Mouse (Mus musculus) limb, embryonic 11.5 days (tissue): ENCODE measurements at regions not wholly inside any gene's neighbourhood (a gene's known extent, or its start where the extent isn't known, plus 50 kb on each side); places are given as distances from the start of the nearest gene placed in this dataset.

Experiments used
- ATAC-seq: fragments of 200-750 bp; cut with Nextera tagmentation; 2 replicates; pipeline ENCODE4 v1.8.0; 2017; ENCODE audit warnings: low read depth; ENCODE audit not compliant: insufficient number of reproducible peaks, low FRiP score, low TSS enrichment
- DNase-seq: peaks from one replicate; pipeline ENCODE4 v3.0.0-alpha.2; 2015; ENCODE audit warnings: low spot score
- H3K27ac ChIP-seq: fragments of 300-500 bp; sonication (generic); replicated peaks from 2 replicates; pipeline ENCODE4 v1.5.1; 2014; ENCODE audit warnings: low read depth, mild to moderate bottlenecking, low read length
- H3K27me3 ChIP-seq: fragments of 300-500 bp; sonication (generic); 2 replicates; pipeline ENCODE4 v1.6.1; 2014; ENCODE audit warnings: mild to moderate bottlenecking, low read length, mixed read lengths; ENCODE audit not compliant: control insufficient read depth, insufficient read depth
- H3K36me3 ChIP-seq: fragments of 300-500 bp; sonication (generic); 2 replicates; pipeline ENCODE4 v1.6.1; 2014; ENCODE audit warnings: mild to moderate bottlenecking, low read length, moderate library complexity, mixed read lengths; ENCODE audit not compliant: control insufficient read depth, insufficient read depth
- H3K4me1 ChIP-seq: fragments of 300-500 bp; sonication (generic); 2 replicates; pipeline ENCODE4 v1.6.1; 2014; ENCODE audit warnings: low read length, mixed read lengths; ENCODE audit not compliant: control insufficient read depth, insufficient read depth
- H3K4me2 ChIP-seq: fragments of 300-500 bp; sonication (generic); 2 replicates; pipeline ENCODE4 v1.6.1; 2014; ENCODE audit warnings: low read depth, mild to moderate bottlenecking, moderate library complexity; ENCODE audit not compliant: severe bottlenecking
- H3K4me3 ChIP-seq: fragments of 300-500 bp; sonication (generic); 2 replicates; pipeline ENCODE4 v1.5.1; 2014; ENCODE audit warnings: low read depth, low read length
- H3K9ac ChIP-seq: fragments of 300-500 bp; sonication (generic); 2 replicates; pipeline ENCODE4 v1.6.1; 2014; ENCODE audit warnings: mild to moderate bottlenecking, low read length
- H3K9me3 ChIP-seq: fragments of 300-500 bp; sonication (generic); 2 replicates; pipeline ENCODE4 v1.6.1; 2016; ENCODE audit warnings: low read length; ENCODE audit not compliant: control insufficient read depth
- WGBS: fragments of 180-500 bp; shearing (Covaris S2); extraction: QIAGEN DNeasy Blood & Tissue Kit; methylation state at CpG from one replicate; pipeline ENCODE4 v1.1.7; 2014; 5-methylcytosine and 5-hydroxymethylcytosine counted together

DNA sequence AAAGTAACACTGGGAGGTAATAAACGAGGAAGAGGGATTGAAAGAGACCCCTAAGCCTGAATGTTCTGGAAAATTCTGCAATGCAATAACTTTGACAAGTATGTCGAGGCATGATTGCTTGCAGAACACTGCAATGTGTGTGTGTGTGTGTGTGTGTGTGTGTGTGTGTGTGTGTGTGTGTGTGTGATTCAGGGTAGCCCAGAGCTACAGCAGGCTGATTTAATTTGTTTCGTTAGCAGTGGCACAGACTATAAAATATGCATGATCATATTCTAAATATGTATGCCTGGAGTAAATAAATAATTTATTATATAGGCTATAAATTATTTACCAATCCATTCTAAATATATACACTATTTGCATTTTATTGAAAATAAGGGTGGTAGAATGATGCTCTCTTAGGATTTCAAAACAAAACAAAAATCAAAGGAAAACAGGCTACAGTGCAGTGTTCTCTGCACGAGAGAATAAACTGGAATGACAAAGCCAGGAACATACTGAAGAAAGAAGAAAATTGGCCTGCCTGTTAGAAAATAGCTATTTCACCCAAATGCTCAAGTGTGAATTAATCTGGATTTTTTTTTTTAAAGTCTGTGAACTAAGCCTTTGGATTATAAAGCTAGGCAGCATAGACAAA, 334.2 kb upstream of the 4930583I09Rik start:
- no peak overlapping the region for H3K4me2 ChIP-seq
- ATAC-seq (no peak), DNase-seq (no peak)
- no peak overlapping the region for H3K9ac ChIP-seq
- 82% methylated on average over 4 of the region's 4 CpGs for WGBS
- H3K9me3 ChIP-seq: no peaks in the 10 kb centered on the region
- H3K27me3 ChIP-seq: no peaks in the 10 kb centered on the region
- no peaks in the 10 kb centered on the region for H3K4me1 ChIP-seq
- H3K36me3 ChIP-seq: no peaks in the 10 kb centered on the region
- no peak overlapping the region for H3K27ac ChIP-seq
- H3K4me3 ChIP-seq: no peak overlapping the region

DNA sequence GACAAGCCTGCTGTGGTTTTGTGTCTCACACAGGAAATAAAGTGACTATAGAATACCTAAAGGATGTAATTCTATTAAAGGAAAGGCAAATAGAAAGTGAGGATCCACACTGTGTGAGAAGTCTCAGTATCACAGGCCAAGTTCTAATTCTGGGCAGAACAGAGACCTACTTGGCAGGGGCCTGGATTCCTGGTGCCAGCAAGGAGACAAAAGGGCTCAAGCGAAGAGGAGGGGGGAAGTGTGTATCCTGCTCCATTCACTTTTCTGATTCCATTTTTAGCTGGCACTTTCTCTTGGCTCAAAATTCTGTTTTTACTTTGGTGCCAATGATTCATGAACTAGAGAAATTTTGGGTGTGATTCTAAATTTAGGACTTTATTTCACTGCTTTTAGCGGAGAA, 310.5 kb upstream of the 4930583I09Rik start:
- no peak overlapping the region for H3K4me2 ChIP-seq
- H3K4me1 ChIP-seq: no peaks in the 10 kb centered on the region
- ATAC-seq (no peak), DNase-seq (no peak)
- no peak overlapping the region for H3K27ac ChIP-seq
- H3K36me3 ChIP-seq: no peaks in the 10 kb centered on the region
- no peak overlapping the region for H3K9ac ChIP-seq
- no peaks in the 10 kb centered on the region for H3K27me3 ChIP-seq
- H3K9me3 ChIP-seq: no peaks in the 10 kb centered on the region
- 90% methylated on average over 2 of the region's 2 CpGs for WGBS
- no peak overlapping the region for H3K4me3 ChIP-seq

DNA sequence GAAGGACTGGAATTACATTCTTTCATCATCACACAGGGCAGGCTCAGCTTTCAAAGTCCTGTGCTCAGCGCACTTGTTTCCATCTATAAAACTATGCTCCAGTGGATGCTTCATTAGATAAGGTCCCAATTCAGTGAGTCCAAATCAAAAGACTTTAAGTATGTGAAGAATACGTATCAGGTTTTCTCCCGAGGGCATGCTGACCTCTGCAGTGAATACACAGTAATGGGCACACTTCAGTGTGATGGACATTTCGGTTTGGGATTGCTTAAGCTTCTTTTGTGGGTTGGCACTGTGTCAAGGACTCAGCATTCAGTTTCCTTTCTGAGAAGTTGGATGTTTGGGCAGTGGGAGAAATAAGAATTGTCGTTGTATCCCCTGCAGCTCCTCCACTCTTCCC, 278.8 kb upstream of the 4930583I09Rik start:
- no peaks in the 10 kb centered on the region for H3K36me3 ChIP-seq
- ATAC-seq (no peak), DNase-seq (no peak)
- no peaks in the 10 kb centered on the region for H3K9me3 ChIP-seq
- H3K4me2 ChIP-seq: no peak overlapping the region
- no peaks in the 10 kb centered on the region for H3K27me3 ChIP-seq
- 83% methylated on average over 5 of the region's 5 CpGs for WGBS
- H3K27ac ChIP-seq: no peak overlapping the region
- H3K4me3 ChIP-seq: no peak overlapping the region
- no peaks in the 10 kb centered on the region for H3K4me1 ChIP-seq
- H3K9ac ChIP-seq: no peak overlapping the region

DNA sequence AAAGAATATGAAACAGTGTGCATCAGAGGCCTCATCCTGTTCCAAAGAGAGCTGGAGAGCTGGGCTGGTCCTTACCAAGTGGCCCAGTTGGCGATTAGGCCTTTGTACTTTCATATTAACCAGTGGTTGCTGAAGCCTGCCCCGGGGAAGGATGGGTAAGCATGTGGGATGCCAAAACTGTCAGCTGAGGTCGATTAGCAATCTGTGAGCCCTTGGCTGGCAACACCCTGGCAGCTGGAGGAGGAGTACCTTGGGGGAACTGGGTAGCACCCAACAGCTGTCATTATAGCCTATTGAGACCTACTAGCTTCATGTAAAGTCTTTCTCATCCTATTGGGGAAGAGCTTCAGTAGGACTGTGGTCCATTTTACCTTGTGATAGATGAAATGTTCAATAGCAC, 277.2 kb upstream of the 4930583I09Rik start:
- H3K4me3 ChIP-seq: no peak overlapping the region
- H3K9me3 ChIP-seq: no peaks in the 10 kb centered on the region
- no peak for DNase-seq
- no peaks in the 10 kb centered on the region for H3K4me1 ChIP-seq
- ATAC-seq: no peak
- H3K27me3 ChIP-seq: no peaks in the 10 kb centered on the region
- H3K36me3 ChIP-seq: no peaks in the 10 kb centered on the region
- 86% methylated on average over 3 of the region's 3 CpGs for WGBS
- H3K27ac ChIP-seq: no peak overlapping the region
- H3K4me2 ChIP-seq: no peak overlapping the region
- H3K9ac ChIP-seq: no peak overlapping the region

DNA sequence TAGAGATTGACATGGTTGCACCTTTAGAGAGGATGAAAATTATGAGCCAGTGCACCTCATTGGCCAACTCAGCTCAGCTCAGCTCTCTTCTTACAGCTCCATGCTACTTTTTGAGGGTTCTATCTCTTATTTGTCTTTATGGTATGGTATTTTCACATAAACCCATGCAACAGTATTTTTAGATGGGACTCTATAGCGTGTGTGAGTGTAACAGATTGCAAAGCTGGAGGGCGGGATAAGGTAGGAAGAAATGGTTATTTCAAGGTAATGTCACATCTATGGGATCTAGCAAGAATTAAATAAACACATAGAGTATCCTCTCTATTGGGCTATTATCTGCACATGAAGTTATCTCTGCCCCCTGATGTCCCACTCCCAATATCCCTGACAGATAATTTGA, 269.8 kb upstream of the 4930583I09Rik start:
- 94% methylated on average over 2 of the region's 2 CpGs for WGBS

DNA sequence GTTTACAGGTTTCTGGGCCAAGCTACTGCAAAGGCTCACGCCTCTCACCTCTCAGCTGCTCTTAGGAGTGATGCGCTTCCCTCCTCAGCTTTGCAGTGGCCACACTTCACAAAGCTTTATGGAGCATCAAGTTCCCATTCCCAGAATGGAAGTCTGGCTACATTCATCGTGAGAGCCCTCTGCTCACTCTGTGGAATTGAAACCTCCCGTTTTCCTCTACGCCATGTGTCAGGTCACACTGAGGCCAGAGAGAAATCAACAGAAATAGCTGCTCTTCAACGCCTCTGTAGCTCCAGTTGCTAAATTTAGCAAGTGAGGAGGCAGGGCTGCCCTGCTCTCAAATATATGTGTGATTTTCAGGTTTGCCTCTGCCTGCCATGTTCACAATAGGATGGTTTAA, 265.3 kb upstream of the 4930583I09Rik start:
- DNase-seq (no peak), ATAC-seq (no peak)
- H3K4me2 ChIP-seq: no peak overlapping the region
- no peaks in the 10 kb centered on the region for H3K9me3 ChIP-seq
- H3K27me3 ChIP-seq: no peaks in the 10 kb centered on the region
- H3K9ac ChIP-seq: no peak overlapping the region
- H3K27ac ChIP-seq: no peak overlapping the region
- 77% methylated on average over 6 of the region's 6 CpGs for WGBS
- H3K36me3 ChIP-seq: no peaks in the 10 kb centered on the region
- no peak overlapping the region for H3K4me3 ChIP-seq
- no peaks in the 10 kb centered on the region for H3K4me1 ChIP-seq

More for the DNA sequence above, 269.8 kb upstream of the 4930583I09Rik start:
- Histone ChIP-seq H3K27me3 (no peaks in the 10 kb centered on the region), H3K9ac (no peak overlapping the region), H3K4me2 (no peak overlapping the region), H3K9me3 (no peaks in the 10 kb centered on the region), H3K27ac (no peak overlapping the region), H3K4me3 (no peak overlapping the region), H3K4me1 (no peaks in the 10 kb centered on the region), H3K36me3 (no peaks in the 10 kb centered on the region)
- no peak for DNase-seq
- no peak for ATAC-seq

DNA sequence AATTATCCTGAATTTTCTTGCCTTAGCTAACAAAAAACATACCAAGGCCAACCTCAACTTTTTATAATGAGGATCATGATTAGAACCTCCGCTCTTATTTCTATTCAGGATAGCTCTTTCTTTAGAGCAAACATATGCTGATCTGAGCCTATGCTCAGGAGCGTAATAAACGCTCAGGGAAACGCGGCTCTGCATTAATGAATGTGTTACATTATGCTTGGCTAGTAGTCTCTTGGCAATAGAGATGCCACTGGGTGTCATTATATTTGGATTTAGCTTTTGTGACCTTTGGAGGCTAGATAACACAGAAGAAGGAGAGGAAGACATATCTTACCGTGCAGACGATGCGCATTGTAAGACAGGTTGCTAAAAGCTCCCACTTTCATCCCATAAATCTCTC, 246.4 kb upstream of the 4930583I09Rik start:
- H3K4me1 ChIP-seq: no peaks in the 10 kb centered on the region
- no peak overlapping the region for H3K4me3 ChIP-seq
- no peak for ATAC-seq
- DNase-seq: no peak
- H3K9ac ChIP-seq: no peak overlapping the region
- H3K9me3 ChIP-seq: no peaks in the 10 kb centered on the region
- H3K27me3 ChIP-seq: no peaks in the 10 kb centered on the region
- no peaks in the 10 kb centered on the region for H3K36me3 ChIP-seq
- WGBS: 90% methylated on average over 8 of the region's 8 CpGs
- no peak overlapping the region for H3K27ac ChIP-seq
- no peak overlapping the region for H3K4me2 ChIP-seq

DNA sequence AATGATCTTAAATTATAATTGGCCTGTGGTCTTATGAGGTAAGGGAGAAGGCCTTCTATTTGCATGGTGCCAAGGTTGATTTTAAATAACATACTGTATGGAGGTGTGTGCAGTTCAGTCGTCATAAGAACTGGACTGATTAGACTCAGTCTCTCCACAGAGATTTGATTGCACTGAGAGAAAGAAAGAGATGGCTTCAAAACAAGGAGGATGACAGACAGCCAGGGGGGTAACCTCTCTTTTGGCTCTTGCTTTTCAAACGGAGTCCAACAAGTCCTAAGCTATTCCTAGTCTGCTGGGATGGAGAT, 245.9 kb upstream of the 4930583I09Rik start:
- Histone ChIP-seq H3K4me2 (no peak overlapping the region), H3K4me3 (no peak overlapping the region), H3K9ac (no peak overlapping the region), H3K27me3 (no peaks in the 10 kb centered on the region), H3K9me3 (no peaks in the 10 kb centered on the region), H3K27ac (no peak overlapping the region), H3K36me3 (no peaks in the 10 kb centered on the region), H3K4me1 (no peaks in the 10 kb centered on the region)
- WGBS: 72% methylated on average over 2 of the region's 2 CpGs
- DNase-seq (no peak), ATAC-seq (no peak)

DNA sequence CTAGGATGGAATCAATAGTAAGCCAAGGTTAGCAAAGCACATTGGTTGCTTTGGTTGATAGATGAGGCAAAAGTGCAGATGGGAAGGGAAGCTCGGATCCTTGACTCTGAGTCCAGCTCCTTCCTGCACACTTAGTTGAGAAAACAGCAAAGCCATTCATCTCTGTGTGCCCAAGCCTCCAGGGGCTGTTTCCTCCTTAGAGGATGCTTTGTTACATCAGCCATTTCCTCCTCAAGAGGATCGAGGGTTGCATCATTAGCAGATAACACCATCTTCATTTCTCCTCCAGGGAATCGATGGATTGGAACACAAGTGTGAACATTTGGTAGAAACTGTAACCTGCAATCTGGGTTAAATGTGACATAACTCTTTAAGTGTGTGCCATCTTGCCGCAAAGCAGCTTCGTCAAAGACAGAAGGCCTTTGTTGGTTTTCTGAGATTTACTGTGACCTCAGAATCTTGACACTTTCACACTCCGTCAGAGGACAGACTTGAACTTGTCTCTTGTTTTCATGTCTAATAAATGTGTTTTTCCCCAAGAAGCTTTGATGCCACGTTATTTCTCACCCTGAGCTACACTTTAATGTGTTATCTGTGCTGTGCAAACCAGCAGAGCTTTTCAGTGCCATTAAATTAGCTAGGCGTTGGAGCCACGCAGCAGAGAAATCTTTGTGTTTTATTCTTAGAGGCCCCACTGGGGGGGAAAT, 245.4 kb upstream of the 4930583I09Rik start:
- H3K4me3 ChIP-seq: no peak overlapping the region
- no peak for DNase-seq
- no peak overlapping the region for H3K4me2 ChIP-seq
- no peaks in the 10 kb centered on the region for H3K27me3 ChIP-seq
- H3K4me1 ChIP-seq: no peaks in the 10 kb centered on the region
- no peak overlapping the region for H3K9ac ChIP-seq
- no peaks in the 10 kb centered on the region for H3K36me3 ChIP-seq
- no peaks in the 10 kb centered on the region for H3K9me3 ChIP-seq
- no peak overlapping the region for H3K27ac ChIP-seq
- 78% methylated on average over 9 of the region's 9 CpGs for WGBS
- no peak for ATAC-seq
